In the genomic region with DNA sequence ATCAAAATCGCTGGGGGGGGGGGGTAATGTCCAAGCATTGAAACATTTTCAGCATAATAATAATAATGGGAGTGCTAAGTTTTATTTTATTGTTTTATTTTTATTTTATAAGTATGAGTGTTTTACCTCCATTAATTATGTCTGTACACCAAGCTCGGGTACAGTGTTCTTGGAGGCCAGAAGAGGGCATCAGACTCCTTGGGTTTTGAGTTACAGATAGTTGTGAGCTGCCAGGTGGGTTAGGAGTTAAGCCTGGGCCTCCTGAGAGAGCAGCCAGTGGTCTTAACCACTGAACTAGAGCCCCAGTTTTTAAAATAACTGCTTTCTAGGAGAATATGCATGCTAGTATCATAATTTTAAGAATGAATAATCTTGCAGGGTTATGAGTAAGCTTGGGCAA, we compare ENCODE assay signal across 9 mouse cellular contexts. TPM values are rescaled to one million over a fixed set of nuclear protein-coding genes. Genes with fewer than 3 reads are reported as not detected.
DNase-seq lines count a peak whose midpoint lies in the region; ATAC-seq and TF ChIP-seq lines count a peak whose summit lies in the region.
"Had no signal": no experiment of that assay in that cellular context is flagged by ENCODE, and none has a peak within 500 bp of the region (broad histone marks: within the 10 kb centered on the region; RNA-seq: fewer than 3 reads in every experiment).

No protein-coding gene starts in this region.

- peaks cover 4% of the 10 kb centered on the region; the same call in 1 of the 2 replicates for H3K4me1 ChIP-seq in heart, postnatal 0 days (ENCODE audit: control insufficient read depth, insufficient read depth)
- H3K4me1 ChIP-seq in heart, embryonic 12.5 days (replicated peaks), result no peaks in the 10 kb centered on the region
- no peaks in the 10 kb centered on the region for H3K4me1 ChIP-seq in spleen, adult 2 months (ENCODE audit: control insufficient read depth, insufficient read depth, insufficient read length)
- no peaks in the 10 kb centered on the region for H3K4me1 ChIP-seq in cortical plate, adult 2 months (ENCODE audit: control insufficient read depth, insufficient read depth, low read length)

- H3K4me2 ChIP-seq in heart, postnatal 0 days (ENCODE audit: low read depth, low read length), result no peak overlapping the region
- no peak overlapping the region for H3K4me2 ChIP-seq in heart, embryonic 12.5 days
- H3K4me2 ChIP-seq: hindbrain, embryonic 15.5 days had no signal

- no peaks in the 10 kb centered on the region for H3K27me3 ChIP-seq in heart, postnatal 0 days (ENCODE audit: control insufficient read depth, insufficient read depth, low read length)
- H3K27me3 ChIP-seq in heart, embryonic 12.5 days (replicated peaks), result no peaks in the 10 kb centered on the region
- H3K27me3 ChIP-seq in spleen, adult 2 months (ENCODE audit: control insufficient read depth, insufficient read depth, low read length), result no peaks in the 10 kb centered on the region
- H3K27me3 ChIP-seq: hindbrain, embryonic 15.5 days had no signal

- DNase-seq in heart, postnatal 0 days (ENCODE audit: low spot score), result peak; percentile 21
- peak; percentile 12 to 19 for DNase-seq in spleen, adult 2 months (ENCODE audit: low read depth in 1 of 2, low spot score in 2 of 2)
- DNase-seq in spleen, adult 18-20 months, result no peak
- DNase-seq in thymus, postnatal 4 days, result peak; percentile 29
- no peak for DNase-seq in adrenal gland, postnatal 36 days
- no peak for DNase-seq in right cerebral cortex, adult 2 months (ENCODE audit: low spot score in 2 of 2)

- H3K27ac ChIP-seq in heart, postnatal 0 days (ENCODE audit: low read depth), result no peak overlapping the region
- no peak overlapping the region for H3K27ac ChIP-seq in heart, embryonic 12.5 days (ENCODE audit: poor library complexity, severe bottlenecking)
- no peak overlapping the region for H3K27ac ChIP-seq in spleen, adult 2 months (ENCODE audit: insufficient read depth, low read length)
- no peak overlapping the region for H3K27ac ChIP-seq in cortical plate, adult 2 months (ENCODE audit: insufficient read depth, low read length)
- H3K27ac ChIP-seq: hindbrain, embryonic 15.5 days had no signal

- no peak overlapping the region for H3K4me3 ChIP-seq in heart, postnatal 0 days (ENCODE audit: low read depth, low read length)
- H3K4me3 ChIP-seq in heart, embryonic 12.5 days, result no peak overlapping the region
- H3K4me3 ChIP-seq in spleen, adult 2 months (ENCODE audit: extremely low read depth, insufficient read depth, insufficient read length), result no peak overlapping the region
- H3K4me3 ChIP-seq in cortical plate, adult 2 months (ENCODE audit: insufficient read depth, low read length), result no peak overlapping the region
- H3K4me3 ChIP-seq: hindbrain, embryonic 15.5 days had no signal

- H3K9me3 ChIP-seq in heart, postnatal 0 days (replicated peaks; ENCODE audit: control insufficient read depth, low read length), result no peaks in the 10 kb centered on the region
- no peaks in the 10 kb centered on the region for H3K9me3 ChIP-seq in heart, embryonic 12.5 days (replicated peaks)
- H3K9me3 ChIP-seq: hindbrain, embryonic 15.5 days had no signal

- no peak for TF ChIP-seq EP300 in heart, postnatal 0 days (IDR thresholded peaks at IDR 0.05; ENCODE audit: low read depth)

- whole genome bisulfite sequencing in heart, postnatal 0 days, result 21% methylated on average over 2 of the region's 2 CpGs
- 23% methylated on average over 2 of the region's 2 CpGs for WGBS in heart, embryonic 12.5 days
- WGBS in spleen, adult 2 months, result 8% methylated on average over 2 of the region's 2 CpGs

- 0 out of 2 replicates have a peak, but pooled peaks have one; percentile 57 for ATAC-seq in heart, postnatal 0 days (ENCODE audit: insufficient read depth, low read depth)
- no peak for ATAC-seq in heart, embryonic 12.5 days (ENCODE audit: insufficient number of reproducible peaks, low FRiP score)

- H3K9ac ChIP-seq in heart, postnatal 0 days (replicated peaks; ENCODE audit: low read depth, low read length), result no peak overlapping the region
- no peak overlapping the region for H3K9ac ChIP-seq in heart, embryonic 12.5 days
- H3K9ac ChIP-seq: hindbrain, embryonic 15.5 days had no signal

- peak; percentile 53 for TF ChIP-seq CTCF in heart, postnatal 0 days (IDR thresholded peaks at IDR 0.05; ENCODE audit: low read depth)
- TF ChIP-seq CTCF in spleen, adult 2 months (IDR thresholded peaks at IDR 0.05; ENCODE audit: extremely low read depth, insufficient read depth, insufficient read length, insufficient replicate concordance), result peak; percentile 45; the same call in 1 of the 2 replicates
- TF ChIP-seq CTCF in cortical plate, adult 2 months (IDR thresholded peaks at IDR 0.05; ENCODE audit: extremely low read depth, insufficient read depth, low read length), result peak; percentile 45

- 0 out of 2 replicates have a peak, but pooled peaks cover 4% of the 10 kb centered on the region for H3K36me3 ChIP-seq in heart, postnatal 0 days (replicated peaks; ENCODE audit: control insufficient read depth, insufficient read depth, low read length)
- H3K36me3 ChIP-seq in heart, embryonic 12.5 days, result no peaks in the 10 kb centered on the region
- H3K36me3 ChIP-seq in spleen, adult 2 months (ENCODE audit: control insufficient read depth, insufficient read depth, low read length), result no peaks in the 10 kb centered on the region
- H3K36me3 ChIP-seq: hindbrain, embryonic 15.5 days had no signal

- TF ChIP-seq POLR2A in spleen, adult 2 months (IDR thresholded peaks at IDR 0.05; ENCODE audit: low read depth, low read length), result no peak
- no peak for TF ChIP-seq POLR2A in cortical plate, adult 2 months (IDR thresholded peaks at IDR 0.05; ENCODE audit: extremely low read depth, insufficient read depth, low read length)

RNA-seq across cellular contexts. Expression of gene Abraxas1, which starts 5.2 kb away (rescaled TPM):
- 16.7 and 19.5 TPM in 2 replicates for total RNA-seq in heart, postnatal 0 days (2014; rRNA removed; ENCODE audit: low replicate concordance)
- polyA plus RNA-seq in heart, postnatal 0 days (2015; fragmentation: Nextera tagmentation; extraction: Ambion mirVana), result 26.8 and 28.9 TPM in 2 replicates
- 33.9 and 34.2 TPM in 2 replicates for polyA plus RNA-seq in heart, embryonic 12.5 days (2016; fragmentation: Nextera tagmentation; extraction: Ambion mirVana)
- polyA plus RNA-seq in spleen, adult 2 months (2012; rRNA removed), result 2.3 and 2.8 TPM in 2 replicates
- 9.1 and 9.6 TPM in 2 replicates for polyA plus RNA-seq in cortical plate, adult 2 months (2012; rRNA removed)
- total RNA-seq in adrenal gland, postnatal 36 days (2021), result 10 to 100 TPM; 11.5 to 12.7 TPM

RNA-seq across cellular contexts. Expression of gene Gpat3, which starts 19.5 kb away (rescaled TPM):
- total RNA-seq in heart, postnatal 0 days (2014; rRNA removed; ENCODE audit: low replicate concordance), result 13.5 and 21.0 TPM in 2 replicates
- polyA plus RNA-seq in heart, postnatal 0 days (2015; fragmentation: Nextera tagmentation; extraction: Ambion mirVana), result 22.1 and 22.6 TPM in 2 replicates
- 11.8 and 12.1 TPM in 2 replicates for polyA plus RNA-seq in heart, embryonic 12.5 days (2016; fragmentation: Nextera tagmentation; extraction: Ambion mirVana)
- polyA plus RNA-seq in spleen, adult 2 months (2012; rRNA removed), result 1.1 and 1.4 TPM in 2 replicates
- 3.0 and 4.0 TPM in 2 replicates for polyA plus RNA-seq in cortical plate, adult 2 months (2012; rRNA removed)
- total RNA-seq in adrenal gland, postnatal 36 days (2021), result 10 to 100 TPM; 14.7 to 15.1 TPM

RNA-seq across cellular contexts. Expression of gene Mrps18c, which starts 27.5 kb away (rescaled TPM):
- 25.1 and 57.1 TPM in 2 replicates for total RNA-seq in heart, postnatal 0 days (2014; rRNA removed; ENCODE audit: low replicate concordance)
- 195 and 202 TPM in 2 replicates for polyA plus RNA-seq in heart, postnatal 0 days (2015; fragmentation: Nextera tagmentation; extraction: Ambion mirVana)
- 137 and 146 TPM in 2 replicates for polyA plus RNA-seq in heart, embryonic 12.5 days (2016; fragmentation: Nextera tagmentation; extraction: Ambion mirVana)
- 4.6 and 7.0 TPM in 2 replicates for polyA plus RNA-seq in spleen, adult 2 months (2012; rRNA removed)
- 39.8 and 43.1 TPM in 2 replicates for polyA plus RNA-seq in cortical plate, adult 2 months (2012; rRNA removed)
- 100 to 1,000 TPM in 1 of 2 experiments, 10 to 100 TPM in 1; 84.3 to 105 TPM for total RNA-seq in adrenal gland, postnatal 36 days (2021)

RNA-seq across cellular contexts. Expression of gene Helq, which starts 27.6 kb away (rescaled TPM):
- 0.42 and 4.4 TPM in 2 replicates for total RNA-seq in heart, postnatal 0 days (2014; rRNA removed; ENCODE audit: low replicate concordance)
- polyA plus RNA-seq in heart, postnatal 0 days (2015; fragmentation: Nextera tagmentation; extraction: Ambion mirVana), result 3.9 and 4.0 TPM in 2 replicates
- polyA plus RNA-seq in heart, embryonic 12.5 days (2016; fragmentation: Nextera tagmentation; extraction: Ambion mirVana), result 13.0 and 19.1 TPM in 2 replicates
- 7.2 and 8.8 TPM in 2 replicates for polyA plus RNA-seq in spleen, adult 2 months (2012; rRNA removed)
- 40.4 and 41.7 TPM in 2 replicates for polyA plus RNA-seq in cortical plate, adult 2 months (2012; rRNA removed)
- total RNA-seq in adrenal gland, postnatal 36 days (2021), result 1 to 10 TPM; 6.1 to 7.5 TPM

Comparison
In these comparisons a context has a peak if more than half of its experiments do, and no peak if none do; other contexts are left out.
1. DNase-seq: peak in heart, postnatal 0 days (single experiment), spleen, adult 2 months (2 of 2) and thymus, postnatal 4 days (single experiment); none in spleen, adult 18-20 months (0 of 2), adrenal gland, postnatal 36 days (0 of 2) and right cerebral cortex, adult 2 months (0 of 2).
2. Peak in every context shown above with its lines, with median percentiles within 50 percentile points of each other: CTCF ChIP-seq.